Mouse (Mus musculus) midbrain, embryonic 14.5 days (tissue): ENCODE data around the gene Tinag. TPM values are rescaled to one million over a fixed set of nuclear protein-coding genes. Genes with fewer than 3 reads are reported as not detected.
"Not testable (repeated sequence)": the region's sequence is repeated elsewhere in the genome, so short reads cannot be mapped to it uniquely, and the experiment has no call there.

Source experiments
- ATAC-seq: fragments of 200-750 bp; cut with Nextera tagmentation; 2 replicates; pipeline ENCODE4 v1.8.0; 2017; ENCODE audit warnings: moderate number of reproducible peaks, moderate library complexity; ENCODE audit not compliant: low FRiP score, low TSS enrichment
- DNase-seq: peaks from one replicate; pipeline ENCODE4 v3.0.0-alpha.2; 2015
- H3K27ac ChIP-seq: fragments of 300-500 bp; sonication (generic); replicated peaks from 2 replicates; pipeline ENCODE4 v1.5.1; 2014; ENCODE audit warnings: mild to moderate bottlenecking, low read depth, low read length, moderate library complexity
- H3K27me3 ChIP-seq: fragments of 300-500 bp; sonication (generic); 2 replicates; pipeline ENCODE4 v1.6.1; 2014; ENCODE audit warnings: low read length, control low read depth, mixed read lengths; ENCODE audit not compliant: control insufficient read depth, insufficient read depth
- H3K36me3 ChIP-seq: fragments of 300-500 bp; sonication (generic); 2 replicates; pipeline ENCODE4 v1.6.1; 2014; ENCODE audit warnings: low read length, control low read depth; ENCODE audit not compliant: control insufficient read depth, insufficient read depth
- H3K4me1 ChIP-seq: fragments of 300-500 bp; sonication (generic); 2 replicates; pipeline ENCODE4 v1.6.1; 2014; ENCODE audit warnings: mild to moderate bottlenecking, antibody characterized with exemption, low read length, control low read depth; ENCODE audit not compliant: control insufficient read depth, insufficient read depth
- H3K4me2 ChIP-seq: fragments of 300-500 bp; sonication (generic); 2 replicates; pipeline ENCODE4 v1.6.1; 2014; ENCODE audit warnings: mild to moderate bottlenecking, low read length, moderate library complexity
- H3K4me3 ChIP-seq: fragments of 300-500 bp; sonication (generic); replicated peaks from 2 replicates; pipeline ENCODE4 v1.5.1; 2014; ENCODE audit warnings: low read depth, low read length
- H3K9ac ChIP-seq: fragments of 300-500 bp; sonication (generic); replicated peaks from 2 replicates; pipeline ENCODE4 v1.6.1; 2014; ENCODE audit warnings: mild to moderate bottlenecking, low read length, moderate library complexity
- H3K9me3 ChIP-seq: fragments of 300-500 bp; sonication (generic); 2 replicates; pipeline ENCODE4 v1.6.1; 2016; ENCODE audit warnings: low read length, control low read depth, mixed read lengths; ENCODE audit not compliant: control insufficient read depth
- WGBS: fragments of 180-500 bp; shearing (Covaris S2); extraction: QIAGEN DNeasy Blood & Tissue Kit; methylation state at CpG from one replicate; pipeline ENCODE4 v1.1.7; 2014; 5-methylcytosine and 5-hydroxymethylcytosine counted together
- polyA plus RNA-seq: library from polyadenylated mRNA; unstranded; fragments of >200 nt; fragmentation: Nextera tagmentation; extraction: Ambion mirVana; gene quantifications from 2 replicates; pipeline ENCODE4 v1.2.1, GENCODE M21; 2014

Tinag gene
- not detected in 2 replicates for polyA plus RNA-seq

DNA sequence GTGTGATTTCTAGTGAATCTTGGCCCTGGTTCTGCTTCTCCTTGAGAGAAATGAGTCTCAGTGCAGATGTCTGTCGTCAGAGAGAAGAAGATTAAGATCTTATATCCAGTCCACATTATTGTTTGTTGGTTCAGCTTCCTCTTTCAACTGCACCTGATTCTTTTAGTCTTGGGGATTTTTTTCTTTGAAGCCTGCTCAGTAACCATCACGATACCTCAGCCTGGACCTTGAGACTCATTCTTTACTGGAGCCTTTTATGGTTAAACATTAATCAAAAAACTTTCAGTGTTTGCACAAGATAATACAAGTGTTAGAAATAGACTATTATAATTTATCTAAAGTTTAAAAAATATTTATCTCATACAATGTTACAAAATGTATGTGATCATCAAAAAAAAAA lies at the start of gene Tinag:
Tinag (minus strand) TSS at position 210 of the 400 bp plus-strand sequence.
- 71% methylated on average over 2 of the region's 2 CpGs for WGBS
- no peak for ATAC-seq

DNA sequence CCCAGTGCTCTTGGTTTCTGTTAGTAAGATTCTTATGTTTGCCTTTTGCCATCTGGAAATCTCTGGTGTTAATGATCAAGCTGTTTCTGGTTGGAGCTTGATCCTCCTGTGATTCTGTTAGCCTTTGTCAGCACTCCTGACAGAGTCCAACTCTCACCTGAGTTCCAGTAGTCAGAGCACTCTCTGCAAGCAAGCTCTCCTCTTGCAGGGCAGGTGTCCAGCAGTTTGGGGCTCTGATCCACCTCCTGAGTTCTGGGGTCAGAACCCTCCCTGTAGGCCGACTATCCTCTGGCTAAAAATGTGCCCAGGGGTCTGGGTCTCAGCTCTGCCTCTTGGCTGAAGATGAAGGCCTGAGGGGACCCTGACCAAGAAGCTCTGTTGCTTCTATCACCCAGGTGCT lies 37.6 kb upstream of the Tinag start:
- H3K9ac ChIP-seq, H3K4me3 ChIP-seq, H3K27me3 ChIP-seq, H3K36me3 ChIP-seq, DNase-seq, H3K4me2 ChIP-seq, ATAC-seq, H3K9me3 ChIP-seq, H3K27ac ChIP-seq, H3K4me1 ChIP-seq: not testable (repeated sequence)
- 97% methylated on average over 1 of the region's 1 CpGs for WGBS

More for the DNA sequence above, at the start of gene Tinag:
- Histone ChIP-seq H3K9me3 (no peaks in the 10 kb centered on the region), H3K27me3 (no peaks in the 10 kb centered on the region), H3K4me2 (no peak within 1 kb of the TSS), H3K27ac (no peak within 1 kb of the TSS), H3K9ac (no peak within 1 kb of the TSS), H3K36me3 (no peaks in the 10 kb centered on the region), H3K4me3 (no peak within 1 kb of the TSS), H3K4me1 (no peaks in the 10 kb centered on the region)
- no peak for DNase-seq

DNA sequence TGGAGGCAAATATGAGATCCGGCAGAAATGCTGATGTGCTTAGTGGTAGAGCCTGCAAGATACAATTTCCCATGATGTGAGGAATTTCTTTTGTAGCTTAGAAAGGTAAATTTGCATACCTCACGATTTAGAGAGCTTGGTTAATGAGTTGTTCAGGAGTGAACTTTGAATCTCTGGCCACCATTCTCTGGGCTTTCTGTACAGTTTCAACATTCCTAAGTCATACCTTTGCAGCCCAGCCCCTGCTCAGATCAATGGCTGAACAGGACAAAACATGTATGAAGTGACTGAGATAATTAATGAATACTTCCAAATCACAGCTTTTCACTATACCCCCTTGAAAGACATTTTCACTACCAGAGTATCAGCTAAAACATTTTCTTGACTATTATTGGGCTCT lies 26.1 kb upstream of the Tinag start:
- no peak overlapping the region for H3K4me2 ChIP-seq
- no peaks in the 10 kb centered on the region for H3K27me3 ChIP-seq
- no peak overlapping the region for H3K9ac ChIP-seq
- no peak for ATAC-seq
- H3K4me3 ChIP-seq, result no peak overlapping the region
- no peaks in the 10 kb centered on the region for H3K9me3 ChIP-seq
- DNase-seq, result no peak
- H3K27ac ChIP-seq, result no peak overlapping the region
- WGBS, result 78% methylated on average over 2 of the region's 2 CpGs
- no peaks in the 10 kb centered on the region for H3K36me3 ChIP-seq
- H3K4me1 ChIP-seq, result no peaks in the 10 kb centered on the region

DNA sequence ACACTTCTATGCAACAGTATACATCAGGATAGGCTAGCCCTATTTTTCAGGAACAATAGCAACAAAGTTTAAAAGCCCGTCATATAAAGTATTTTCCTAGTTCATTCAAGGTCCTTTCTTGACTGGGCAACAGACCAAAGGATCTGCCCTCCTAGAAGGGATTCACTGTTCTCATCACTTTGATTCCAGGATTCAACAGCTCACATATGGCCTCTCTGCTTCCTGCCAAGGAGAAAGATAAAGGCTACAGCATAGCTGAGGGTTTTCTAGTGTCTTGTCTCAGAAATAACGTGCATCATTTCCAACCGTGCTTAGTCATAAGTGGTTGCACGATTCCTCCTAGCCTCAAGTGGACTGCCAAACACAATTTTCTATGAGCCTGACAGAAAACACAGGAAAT lies 11.0 kb upstream of the Tinag start:
- Histone ChIP-seq H3K9me3 (no peaks in the 10 kb centered on the region), H3K9ac (no peak overlapping the region), H3K4me2 (no peak overlapping the region), H3K4me1 (no peaks in the 10 kb centered on the region), H3K27me3 (no peaks in the 10 kb centered on the region), H3K36me3 (no peaks in the 10 kb centered on the region), H3K4me3 (no peak overlapping the region), H3K27ac (no peak overlapping the region)
- WGBS, result 83% methylated on average over 4 of the region's 4 CpGs
- DNase-seq (no peak), ATAC-seq (no peak)

DNA sequence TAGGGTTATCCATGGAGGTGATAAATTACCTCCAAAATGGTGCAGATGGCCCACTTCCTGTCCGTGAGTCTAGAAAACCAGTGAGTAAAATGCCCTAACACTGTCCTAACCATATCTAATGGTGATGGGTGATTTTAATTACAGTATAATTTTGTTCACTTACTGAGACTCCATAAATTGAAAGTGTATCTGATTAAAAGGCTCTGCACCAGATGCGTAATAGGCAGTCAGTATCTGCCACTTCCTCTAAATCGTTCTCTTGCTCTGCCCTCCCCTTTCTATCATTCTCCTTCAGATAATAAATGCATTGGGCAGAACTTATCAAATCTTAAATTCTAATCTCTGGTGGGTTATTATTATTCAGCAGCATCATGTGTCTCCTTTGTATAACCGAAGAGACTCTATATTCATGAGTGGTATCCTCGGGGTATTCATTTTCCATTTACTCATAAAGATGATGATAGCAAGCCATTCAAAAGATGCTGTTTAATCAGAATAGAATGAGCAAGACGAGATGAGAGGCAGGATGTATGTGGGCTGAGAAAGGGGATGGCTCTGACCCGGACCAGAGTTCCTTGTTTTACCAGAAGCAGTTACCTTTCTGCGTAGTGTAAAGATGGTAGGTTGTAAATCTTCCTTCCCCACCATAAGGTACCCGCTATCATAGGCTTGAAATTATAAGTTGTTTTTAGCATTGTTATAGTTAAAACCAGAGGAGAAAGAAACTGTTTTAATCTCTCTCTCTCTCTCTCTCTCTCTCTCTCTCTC lies 9.0 kb upstream of the Tinag start:
- Histone ChIP-seq H3K27me3 (no peaks in the 10 kb centered on the region), H3K4me3 (no peak overlapping the region), H3K9me3 (no peaks in the 10 kb centered on the region), H3K4me1 (no peaks in the 10 kb centered on the region), H3K36me3 (no peaks in the 10 kb centered on the region), H3K9ac (no peak overlapping the region), H3K4me2 (no peak overlapping the region), H3K27ac (no peak overlapping the region)
- WGBS, result 60% methylated on average over 9 of the region's 9 CpGs
- DNase-seq (peak; percentile 24), ATAC-seq (peak; percentile 50; the same call in 1 of the 2 replicates)

DNA sequence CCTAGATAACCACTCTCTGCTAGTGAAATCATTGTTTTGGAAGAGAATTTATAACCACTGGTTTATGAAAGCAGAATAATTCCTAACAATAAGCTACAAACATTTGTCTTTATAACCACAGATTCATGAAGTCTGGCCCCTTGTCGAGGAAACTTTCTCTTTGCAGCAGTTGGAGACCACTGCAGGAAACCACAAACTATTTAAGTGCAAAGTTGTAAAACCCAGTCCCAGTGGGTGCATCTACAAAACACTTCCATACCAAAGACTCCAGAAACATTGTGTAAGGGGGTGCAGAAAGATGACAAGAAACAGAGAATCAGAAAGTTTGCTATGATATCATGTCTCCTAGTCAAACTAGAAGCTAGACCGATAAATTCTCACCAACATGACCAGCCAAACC lies 5.8 kb upstream of the Tinag start:
- no peaks in the 10 kb centered on the region for H3K27me3 ChIP-seq
- no peak overlapping the region for H3K4me3 ChIP-seq
- DNase-seq (no peak), ATAC-seq (no peak)
- no peak overlapping the region for H3K4me2 ChIP-seq
- no peak overlapping the region for H3K27ac ChIP-seq
- H3K9me3 ChIP-seq, result no peaks in the 10 kb centered on the region
- WGBS, result 81% methylated on average over 2 of the region's 2 CpGs
- no peaks in the 10 kb centered on the region for H3K4me1 ChIP-seq
- no peak overlapping the region for H3K9ac ChIP-seq
- no peaks in the 10 kb centered on the region for H3K36me3 ChIP-seq

DNA sequence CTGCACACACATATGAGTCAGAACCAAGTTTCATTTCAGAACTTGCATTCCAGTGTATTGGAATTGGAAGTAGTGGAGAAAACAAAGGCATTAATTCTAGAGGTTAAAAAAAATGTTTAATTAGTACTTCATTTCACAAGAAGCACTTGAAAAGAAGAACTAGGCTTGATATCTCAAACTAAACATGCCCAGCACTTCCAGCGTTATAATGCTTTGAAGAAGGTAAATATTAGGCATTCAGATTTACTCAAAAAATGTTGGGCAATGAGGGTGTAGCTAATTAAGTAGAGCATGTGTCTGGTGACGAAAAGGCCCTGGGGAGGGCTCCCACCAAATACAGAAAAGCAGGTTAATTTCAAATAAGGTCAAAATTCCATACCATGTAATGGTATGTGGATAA lies 4.1 kb upstream of the Tinag start:
- ATAC-seq (no peak), DNase-seq (no peak)
- Histone ChIP-seq H3K36me3 (no peaks in the 10 kb centered on the region), H3K4me1 (no peaks in the 10 kb centered on the region), H3K27ac (no peak overlapping the region), H3K27me3 (no peaks in the 10 kb centered on the region), H3K9me3 (no peaks in the 10 kb centered on the region), H3K4me2 (no peak overlapping the region), H3K9ac (no peak overlapping the region), H3K4me3 (no peak overlapping the region)
- WGBS, result 75% methylated on average over 2 of the region's 2 CpGs

DNA sequence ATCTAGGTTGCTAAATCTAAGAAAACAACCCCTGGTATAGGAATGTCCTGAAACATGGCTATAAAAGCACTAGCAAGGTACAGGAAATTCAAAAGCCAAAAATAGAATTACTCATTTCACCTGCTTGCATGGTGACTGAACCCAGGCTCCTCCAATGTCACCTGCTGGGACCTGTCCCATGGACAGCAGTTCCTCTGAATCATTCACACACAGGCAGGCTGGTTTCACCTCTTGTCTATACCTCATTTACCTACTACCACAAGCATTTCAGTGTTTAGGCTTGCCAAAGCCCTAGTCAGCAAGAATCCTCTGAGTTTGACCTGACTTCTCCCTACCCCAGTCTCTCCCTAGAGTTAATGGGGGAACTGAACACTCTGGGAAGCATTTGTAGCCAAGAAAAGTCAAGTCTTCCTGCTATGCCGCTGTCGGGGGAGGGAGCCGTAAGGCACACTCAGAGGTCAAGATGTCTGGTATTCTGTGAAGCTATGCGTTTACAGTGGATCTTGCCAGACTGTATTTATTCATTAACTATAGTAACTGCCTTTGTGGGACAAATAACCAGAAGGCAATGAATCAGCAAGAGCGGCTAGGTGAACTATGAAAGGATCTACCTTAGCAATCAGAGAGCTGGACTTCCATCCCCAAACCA lies 597 bp upstream of the Tinag start:
- H3K27me3 ChIP-seq, result no peaks in the 10 kb centered on the region
- WGBS, result 95% methylated on average over 5 of the region's 5 CpGs
- no peaks in the 10 kb centered on the region for H3K4me1 ChIP-seq
- H3K9me3 ChIP-seq, result no peaks in the 10 kb centered on the region
- no peak overlapping the region for H3K27ac ChIP-seq
- ATAC-seq (no peak), DNase-seq (no peak)
- no peak overlapping the region for H3K9ac ChIP-seq
- no peak overlapping the region for H3K4me3 ChIP-seq
- H3K36me3 ChIP-seq, result no peaks in the 10 kb centered on the region
- no peak overlapping the region for H3K4me2 ChIP-seq

DNA sequence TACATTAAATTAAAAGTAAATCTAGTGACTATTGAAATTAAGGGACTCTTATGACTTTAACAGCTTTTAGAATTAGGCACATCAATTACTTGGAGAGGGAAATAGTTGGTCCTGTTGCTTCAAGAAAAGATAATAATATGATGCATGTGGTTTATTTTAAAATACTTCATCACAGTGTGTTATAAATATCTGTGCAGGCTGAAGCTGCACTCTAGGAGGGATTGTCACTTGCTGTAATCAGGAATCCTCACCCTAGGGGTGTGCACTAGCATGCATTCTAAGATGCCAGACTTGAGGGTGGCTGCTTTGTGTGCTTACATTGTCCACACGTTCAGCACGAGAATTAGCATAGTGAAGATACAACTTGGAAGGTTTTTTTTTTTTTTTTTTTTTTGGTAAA lies 10.2 kb downstream of the Tinag start:
- no peak overlapping the region for H3K27ac ChIP-seq
- H3K27me3 ChIP-seq, result no peaks in the 10 kb centered on the region
- DNase-seq, result no peak
- H3K4me2 ChIP-seq, result no peak overlapping the region
- no peaks in the 10 kb centered on the region for H3K4me1 ChIP-seq
- no peak overlapping the region for H3K9ac ChIP-seq
- no peaks in the 10 kb centered on the region for H3K36me3 ChIP-seq
- ATAC-seq, result no peak; the same call in 1 of the 2 replicates
- H3K4me3 ChIP-seq, result no peak overlapping the region
- H3K9me3 ChIP-seq, result no peaks in the 10 kb centered on the region
- 41% methylated on average over 2 of the region's 2 CpGs for WGBS
